Mouse (Mus musculus): Measurements from ENCODE around the gene Hoxb4. TPM values are rescaled to one million over a fixed set of nuclear protein-coding genes. Genes with fewer than 3 reads are reported as not detected.

The Hoxb4 gene
- polyA plus RNA-seq, 1 experiment from 2014 or later, result 4.1 TPM

GRCm38 (mm10) chr11:96333241-96334001 is 15.4 kb downstream of the Hoxb4 start:
- Histone ChIP-seq H3K9me3 (ENCODE audit: control insufficient read depth, low read length) (no peaks in the 10 kb centered on the region), H3K27ac (ENCODE audit: low read depth, low read length) (peak overlapping the region; percentile 100), H3K4me2 (ENCODE audit: low read depth, low read length) (peak overlapping the region; percentile 100), H3K36me3 (ENCODE audit: control insufficient read depth, insufficient read depth, low read length) (peaks cover 5% of the 10 kb centered on the region; the same call in 1 of the 2 replicates), H3K4me3 (ENCODE audit: low read depth, low read length) (peak overlapping the region; percentile 59), H3K4me1 (ENCODE audit: control insufficient read depth, insufficient read depth, low read length) (peaks cover 81% of the 10 kb centered on the region), H3K27me3 (ENCODE audit: control insufficient read depth, insufficient read depth, low read length) (no peaks in the 10 kb centered on the region), H3K9ac (replicated peaks; ENCODE audit: low read depth, low read length) (peak overlapping the region; percentile 100)
- 0 out of 2 replicates have a peak, but pooled peaks have one; percentile 18 for ATAC-seq (ENCODE audit: low read depth)
- 4% methylated on average over 17 of the region's 17 CpGs for WGBS

DNA sequence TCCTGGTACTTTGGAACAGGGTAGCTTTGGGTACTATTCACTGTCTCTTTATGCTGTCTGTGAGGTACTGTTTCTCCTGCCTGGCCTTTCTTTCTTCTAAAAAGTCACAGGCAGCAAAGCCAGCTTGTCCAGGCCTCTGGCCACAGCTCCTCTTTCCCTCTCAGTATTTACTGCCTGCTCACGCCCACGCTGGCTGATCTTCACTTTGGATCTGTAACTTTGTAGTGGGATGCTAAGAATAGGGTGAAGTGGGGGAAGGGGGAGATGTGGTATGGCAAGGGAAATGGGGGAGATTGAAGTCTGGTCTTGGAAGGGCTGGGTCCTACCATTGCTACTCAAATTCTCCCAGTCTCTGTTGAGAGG is 15.9 kb downstream of the Hoxb4 start:
- peak overlapping the region; percentile 100 for H3K27ac ChIP-seq (ENCODE audit: low read depth, low read length)

GRCm38 (mm10) chr11:96334998-96335397 is 16.9 kb downstream of the Hoxb4 start:
- Histone ChIP-seq H3K4me1 (ENCODE audit: control insufficient read depth, insufficient read depth, low read length) (peaks cover 87% of the 10 kb centered on the region), H3K27ac (ENCODE audit: low read depth, low read length) (peak overlapping the region; percentile 100), H3K4me3 (ENCODE audit: low read depth, low read length) (peak overlapping the region; percentile 59; the same call in 1 of the 2 replicates), H3K9me3 (ENCODE audit: control insufficient read depth, low read length) (no peaks in the 10 kb centered on the region), H3K27me3 (ENCODE audit: control insufficient read depth, insufficient read depth, low read length) (no peaks in the 10 kb centered on the region), H3K36me3 (ENCODE audit: control insufficient read depth, insufficient read depth, low read length) (peaks cover 5% of the 10 kb centered on the region; the same call in 1 of the 2 replicates), H3K9ac (replicated peaks; ENCODE audit: low read depth, low read length) (peak overlapping the region; percentile 100; the same call in 1 of the 2 replicates), H3K4me2 (ENCODE audit: low read depth, low read length) (peak overlapping the region; percentile 100)
- WGBS, result 10% methylated on average over 3 of the region's 3 CpGs
- no peak for ATAC-seq (ENCODE audit: low read depth)

More for the DNA sequence above, 15.9 kb downstream of the Hoxb4 start:
- peaks cover 5% of the 10 kb centered on the region; the same call in 1 of the 2 replicates for H3K36me3 ChIP-seq (ENCODE audit: control insufficient read depth, insufficient read depth, low read length)
- 7% methylated on average over 2 of the region's 2 CpGs for WGBS
- H3K9ac ChIP-seq (replicated peaks; ENCODE audit: low read depth, low read length), result peak overlapping the region; percentile 100
- H3K9me3 ChIP-seq (ENCODE audit: control insufficient read depth, low read length), result no peaks in the 10 kb centered on the region
- peak overlapping the region; percentile 59 for H3K4me3 ChIP-seq (ENCODE audit: low read depth, low read length)
- H3K27me3 ChIP-seq (ENCODE audit: control insufficient read depth, insufficient read depth, low read length), result no peaks in the 10 kb centered on the region
- ATAC-seq (ENCODE audit: low read depth), result 0 out of 2 replicates have a peak, but pooled peaks have one; percentile 3
- peak overlapping the region; percentile 100 for H3K4me2 ChIP-seq (ENCODE audit: low read depth, low read length)
- H3K4me1 ChIP-seq (ENCODE audit: control insufficient read depth, insufficient read depth, low read length), result peaks cover 82% of the 10 kb centered on the region

DNA sequence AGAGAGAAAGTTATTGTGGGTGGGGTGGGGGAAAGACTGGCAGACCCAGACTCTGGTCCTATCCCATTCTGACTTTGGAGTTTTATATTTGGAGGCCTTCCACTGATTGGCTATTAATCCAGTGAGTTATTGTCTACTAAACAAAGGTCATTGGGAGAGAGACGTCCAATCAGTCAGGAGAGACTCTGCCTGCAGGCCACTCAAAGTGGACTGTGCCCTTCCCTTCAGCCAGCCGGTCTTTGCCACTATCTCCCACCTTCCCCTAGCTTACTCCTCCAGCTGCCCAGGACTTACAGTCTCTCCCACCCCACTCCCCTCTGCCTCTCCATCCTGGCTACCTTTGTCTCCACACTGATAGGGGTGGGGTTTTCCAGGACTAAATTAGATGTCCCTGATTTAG is 18.5 kb downstream of the Hoxb4 start:
- peak overlapping the region; percentile 59 for H3K4me3 ChIP-seq (ENCODE audit: low read depth, low read length)

GRCm38 (mm10) chr11:96337026-96337425 is 19.0 kb downstream of the Hoxb4 start:
- H3K27ac ChIP-seq (ENCODE audit: low read depth, low read length), result peak overlapping the region; percentile 100
- H3K4me3 ChIP-seq (ENCODE audit: low read depth, low read length), result peak overlapping the region; percentile 59
- WGBS, result 7% methylated on average over 6 of the region's 6 CpGs
- H3K4me2 ChIP-seq (ENCODE audit: low read depth, low read length), result peak overlapping the region; percentile 100
- peak overlapping the region; percentile 100 for H3K9ac ChIP-seq (replicated peaks; ENCODE audit: low read depth, low read length)
- H3K36me3 ChIP-seq (ENCODE audit: control insufficient read depth, insufficient read depth, low read length), result peaks cover 12% of the 10 kb centered on the region; the same call in 1 of the 2 replicates
- H3K27me3 ChIP-seq (ENCODE audit: control insufficient read depth, insufficient read depth, low read length), result no peaks in the 10 kb centered on the region
- ATAC-seq (ENCODE audit: low read depth), result no peak
- H3K4me1 ChIP-seq (ENCODE audit: control insufficient read depth, insufficient read depth, low read length), result peaks cover 83% of the 10 kb centered on the region
- no peaks in the 10 kb centered on the region for H3K9me3 ChIP-seq (ENCODE audit: control insufficient read depth, low read length)

More for the DNA sequence above, 18.5 kb downstream of the Hoxb4 start:
- no peaks in the 10 kb centered on the region for H3K27me3 ChIP-seq (ENCODE audit: control insufficient read depth, insufficient read depth, low read length)
- peak overlapping the region; percentile 100 for H3K9ac ChIP-seq (replicated peaks; ENCODE audit: low read depth, low read length)
- peaks cover 86% of the 10 kb centered on the region for H3K4me1 ChIP-seq (ENCODE audit: control insufficient read depth, insufficient read depth, low read length)
- no peaks in the 10 kb centered on the region for H3K9me3 ChIP-seq (ENCODE audit: control insufficient read depth, low read length)
- peak overlapping the region; percentile 100 for H3K4me2 ChIP-seq (ENCODE audit: low read depth, low read length)
- WGBS, result 8% methylated on average over 2 of the region's 2 CpGs
- no peak for ATAC-seq (ENCODE audit: low read depth)
- H3K36me3 ChIP-seq (ENCODE audit: control insufficient read depth, insufficient read depth, low read length), result peaks cover 7% of the 10 kb centered on the region; the same call in 1 of the 2 replicates
- peak overlapping the region; percentile 100 for H3K27ac ChIP-seq (ENCODE audit: low read depth, low read length)

DNA sequence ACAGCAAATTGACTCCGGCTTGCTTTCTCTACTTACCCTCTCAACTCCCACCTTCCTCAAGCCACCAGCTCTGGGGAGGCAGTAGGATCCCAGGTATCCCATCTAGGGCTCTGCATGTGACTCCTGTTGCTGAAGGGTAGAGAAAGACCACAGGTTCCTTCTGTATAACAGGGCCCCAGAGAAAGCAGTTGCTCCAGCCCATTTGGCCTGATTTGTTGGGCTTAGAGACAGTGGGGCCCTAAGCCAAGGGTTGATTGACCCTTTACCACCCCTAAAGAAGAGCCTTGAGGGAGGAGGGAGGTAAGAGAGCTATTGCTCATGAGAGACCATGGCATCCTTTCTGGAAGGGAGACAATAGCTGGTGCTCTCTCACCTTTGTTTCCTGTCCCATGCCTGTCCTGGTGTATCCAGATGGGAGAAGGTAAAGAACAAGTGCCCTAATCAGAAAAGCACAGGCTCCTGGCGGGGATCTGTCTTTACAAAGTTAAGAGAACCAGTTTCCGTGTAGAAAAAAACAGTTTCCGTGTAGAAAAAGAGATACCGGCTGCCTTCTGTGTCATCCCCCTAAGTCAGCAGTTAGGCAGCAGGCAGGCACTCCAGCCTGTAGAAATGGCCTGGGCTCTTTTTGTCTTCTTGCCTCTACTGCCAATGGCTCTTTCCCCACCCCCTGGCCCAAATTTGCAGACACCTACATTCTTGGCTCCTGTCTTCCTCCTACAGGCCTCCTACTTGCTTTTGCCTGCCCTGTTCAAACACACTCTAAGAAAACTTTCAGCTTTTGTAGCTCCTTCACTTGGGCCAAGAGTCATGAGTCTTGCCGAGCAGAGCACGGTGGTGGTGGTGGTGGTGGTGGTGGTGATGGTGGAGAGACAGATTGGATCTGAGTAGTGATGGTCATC is 21.1 kb downstream of the Hoxb4 start:
- H3K27me3 ChIP-seq (ENCODE audit: control insufficient read depth, insufficient read depth, low read length), result no peaks in the 10 kb centered on the region
- peak overlapping the region; percentile 100 for H3K9ac ChIP-seq (replicated peaks; ENCODE audit: low read depth, low read length)
- H3K36me3 ChIP-seq (ENCODE audit: control insufficient read depth, insufficient read depth, low read length), result peaks cover 8% of the 10 kb centered on the region
- WGBS, result 10% methylated on average over 7 of the region's 7 CpGs
- peak overlapping the region; percentile 100 for H3K4me2 ChIP-seq (ENCODE audit: low read depth, low read length)
- peak overlapping the region; percentile 100 for H3K27ac ChIP-seq (ENCODE audit: low read depth, low read length)
- H3K4me1 ChIP-seq (ENCODE audit: control insufficient read depth, insufficient read depth, low read length), result peaks cover 84% of the 10 kb centered on the region
- ATAC-seq (ENCODE audit: low read depth), result no peak
- H3K4me3 ChIP-seq (ENCODE audit: low read depth, low read length), result peak overlapping the region; percentile 59
- H3K9me3 ChIP-seq (ENCODE audit: control insufficient read depth, low read length), result no peaks in the 10 kb centered on the region

GRCm38 (mm10) chr11:96340698-96341365 is 22.8 kb downstream of the Hoxb4 start:
- peaks cover 20% of the 10 kb centered on the region for H3K36me3 ChIP-seq (ENCODE audit: control insufficient read depth, insufficient read depth, low read length)
- peak overlapping the region; percentile 100 for H3K27ac ChIP-seq (ENCODE audit: low read depth, low read length)
- H3K27me3 ChIP-seq (ENCODE audit: control insufficient read depth, insufficient read depth, low read length), result no peaks in the 10 kb centered on the region
- H3K9ac ChIP-seq (replicated peaks; ENCODE audit: low read depth, low read length), result peak overlapping the region; percentile 100
- no peaks in the 10 kb centered on the region for H3K9me3 ChIP-seq (ENCODE audit: control insufficient read depth, low read length)
- ATAC-seq (ENCODE audit: low read depth), result peak; percentile 69
- peak overlapping the region; percentile 59 for H3K4me3 ChIP-seq (ENCODE audit: low read depth, low read length)
- WGBS, result 0% methylated on average over 34 of the region's 36 CpGs
- H3K4me1 ChIP-seq (ENCODE audit: control insufficient read depth, insufficient read depth, low read length), result peaks cover 84% of the 10 kb centered on the region
- H3K4me2 ChIP-seq (ENCODE audit: low read depth, low read length), result peak overlapping the region; percentile 100

GRCm38 (mm10) chr11:96341701-96342575 is 23.9 kb downstream of the Hoxb4 start:
- H3K4me1 ChIP-seq (ENCODE audit: control insufficient read depth, insufficient read depth, low read length), result peaks cover 84% of the 10 kb centered on the region
- H3K9me3 ChIP-seq (ENCODE audit: control insufficient read depth, low read length), result no peaks in the 10 kb centered on the region
- peak overlapping the region; percentile 100 for H3K9ac ChIP-seq (replicated peaks; ENCODE audit: low read depth, low read length)
- peak overlapping the region; percentile 59 for H3K4me3 ChIP-seq (ENCODE audit: low read depth, low read length)
- H3K27ac ChIP-seq (ENCODE audit: low read depth, low read length), result peak overlapping the region; percentile 100
- no peak for ATAC-seq (ENCODE audit: low read depth)
- 2% methylated on average over 40 of the region's 40 CpGs for WGBS
- peaks cover 27% of the 10 kb centered on the region for H3K36me3 ChIP-seq (ENCODE audit: control insufficient read depth, insufficient read depth, low read length)
- H3K4me2 ChIP-seq (ENCODE audit: low read depth, low read length), result peak overlapping the region; percentile 100
- no peaks in the 10 kb centered on the region for H3K27me3 ChIP-seq (ENCODE audit: control insufficient read depth, insufficient read depth, low read length)

All from neural tube, embryonic 14.5 days (tissue).